Mouse (Mus musculus) gastrocnemius, adult 8-10 months (tissue): ENCODE results near the gene Ppip5k2. TPM values are rescaled to one million over a fixed set of nuclear protein-coding genes. Genes with fewer than 3 reads are reported as not detected.

ENCODE experiments used
- DNase-seq, 2 experiments: peaks; one replicate each; pipeline ENCODE4 v3.0.0; 2022; ENCODE audit warnings: low spot score in 2 of 2
- total RNA-seq, 4 experiments: library from RNA; stranded (reverse); gene quantifications; 2 replicates each; pipeline ENCODE4 v1.2.4; 2022

Ppip5k2 gene
- total RNA-seq, 4 experiments from 2014 or later, result 1.1 to 2.2 (median 2.1) TPM

DNA sequence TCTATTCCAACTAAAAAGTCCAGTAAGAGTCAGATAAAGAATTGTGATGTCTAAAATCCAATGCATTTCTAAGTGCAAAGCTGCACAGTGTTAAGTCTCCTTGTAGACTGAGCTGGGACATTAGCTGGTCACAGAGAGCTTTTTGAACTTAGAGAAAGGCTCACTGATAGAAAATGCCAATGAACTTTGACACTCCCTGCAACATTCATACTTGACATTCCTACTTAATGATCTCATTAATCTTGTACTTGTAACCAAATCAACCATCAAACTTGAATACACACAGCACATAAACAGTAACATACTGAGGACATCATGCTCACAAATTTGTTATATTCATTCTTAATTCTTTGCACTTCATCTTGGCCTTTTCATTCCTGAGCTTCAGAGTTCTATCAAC is 10.4 kb downstream of the Ppip5k2 start:
- DNase-seq, result no peak

DNA sequence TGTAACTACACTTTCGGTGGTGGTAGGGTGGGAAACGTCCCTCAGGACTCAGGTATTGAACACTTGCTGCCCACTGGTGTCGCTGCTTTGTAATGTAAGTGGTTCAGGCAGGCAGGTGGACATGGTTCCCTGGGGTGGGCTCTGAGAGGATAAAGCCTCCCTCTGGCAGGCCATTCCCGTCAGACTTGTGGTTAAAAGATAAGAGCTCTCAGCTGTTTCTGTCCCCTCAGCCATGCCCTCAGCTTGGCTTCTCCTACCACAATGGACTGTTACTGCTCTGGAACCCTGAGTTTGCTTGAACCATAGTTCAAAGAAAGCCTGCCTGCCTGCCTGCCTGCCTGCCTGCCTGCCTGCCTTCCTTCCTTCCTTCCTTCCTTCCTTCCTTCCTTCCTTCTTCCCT is 15.8 kb downstream of the Ppip5k2 start:
- DNase-seq, result no peak

DNA sequence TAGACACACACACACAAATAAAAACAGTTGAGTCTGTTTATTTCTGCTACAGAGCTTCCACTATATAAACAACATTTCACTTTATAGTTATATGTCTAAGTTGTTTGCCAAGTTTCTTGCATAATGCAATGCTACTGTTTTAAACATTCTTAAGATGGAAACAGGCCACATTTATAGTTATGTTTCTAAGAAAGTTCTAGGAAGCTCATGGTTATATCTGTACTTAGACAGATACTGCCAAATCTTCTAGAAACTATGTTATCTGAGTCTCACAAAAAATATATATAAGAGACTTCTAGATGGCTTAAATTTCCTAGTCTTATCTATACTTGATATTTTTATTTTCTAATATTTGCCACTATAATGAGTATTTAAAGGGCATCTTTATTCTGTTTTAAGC is 17.0 kb downstream of the Ppip5k2 start:
- no peak for DNase-seq

DNA sequence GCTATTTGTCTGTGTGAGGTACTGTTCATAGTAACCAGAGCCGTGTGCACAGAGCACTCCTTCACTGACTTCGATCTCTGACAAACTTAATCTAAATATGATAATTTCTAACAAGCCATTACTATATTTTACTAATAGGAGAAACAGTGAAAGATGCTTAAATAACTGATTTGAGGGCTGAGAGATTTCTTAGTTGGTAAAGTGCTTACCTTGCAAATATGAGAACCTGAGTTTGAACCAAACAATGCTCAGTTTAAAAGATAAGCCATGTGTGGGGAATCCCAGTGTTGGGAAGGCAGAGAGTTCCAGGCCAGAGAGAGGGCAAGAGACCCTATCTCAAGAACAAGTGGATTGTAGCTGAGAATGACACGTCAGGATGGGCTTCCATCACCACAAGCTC is 22.0 kb downstream of the Ppip5k2 start:
- no peak for DNase-seq

DNA sequence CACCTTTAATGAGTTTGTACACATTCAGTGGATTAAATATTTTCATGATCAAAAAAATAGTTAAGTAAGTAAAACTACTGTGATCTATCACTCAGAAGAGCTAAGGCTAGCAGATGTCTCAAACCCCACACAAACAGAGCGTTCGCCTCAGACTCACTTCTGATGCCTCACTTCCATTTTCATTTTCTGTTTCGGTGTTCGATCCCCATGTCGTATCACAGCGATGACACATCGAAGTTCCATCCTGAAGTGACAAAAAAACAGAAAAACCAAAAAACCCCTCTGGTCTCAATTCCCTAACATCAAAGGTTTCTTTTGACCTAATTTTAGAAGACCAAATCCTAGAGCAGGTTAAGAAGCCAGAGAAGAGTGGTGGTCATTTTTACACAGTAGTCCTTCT is 23.9 kb downstream of the Ppip5k2 start:
- no peak for DNase-seq

DNA sequence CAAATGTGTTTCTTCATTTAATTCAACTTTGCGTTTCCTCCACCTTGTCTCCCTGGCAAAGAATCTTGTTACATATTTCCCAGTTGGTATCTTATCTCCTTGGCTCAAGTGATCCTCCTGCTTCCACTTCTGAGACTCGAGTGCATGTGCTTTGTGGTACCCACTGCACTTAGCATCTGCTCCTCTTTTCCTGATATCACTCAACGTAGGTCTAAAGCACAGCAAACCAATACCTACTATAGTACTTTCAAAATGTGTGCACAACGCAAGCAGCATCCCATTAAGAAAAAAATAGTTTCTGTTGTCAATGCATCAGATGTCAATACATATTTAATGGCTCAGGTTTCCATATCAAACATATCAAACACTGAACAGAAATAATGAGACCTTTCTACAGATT is 24.5 kb downstream of the Ppip5k2 start:
- no peak for DNase-seq

DNA sequence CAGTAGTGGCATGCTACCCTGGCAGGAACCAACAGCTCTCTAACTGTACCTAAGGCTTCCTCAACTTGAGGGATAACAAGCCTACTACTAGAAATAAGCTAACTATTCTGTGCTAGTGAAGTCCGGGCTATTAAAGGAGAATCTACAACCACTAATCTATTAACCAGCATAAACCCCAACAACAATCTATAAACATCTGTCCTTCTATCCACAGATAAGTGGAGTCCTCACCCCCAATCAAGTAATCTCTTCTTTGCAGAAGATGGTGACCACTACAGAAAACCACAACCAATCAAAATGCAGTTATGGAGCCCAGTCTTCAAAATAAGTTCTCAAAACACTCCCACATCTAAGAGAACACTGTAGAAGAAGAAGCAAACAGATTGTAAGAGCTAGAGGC is 27.1 kb downstream of the Ppip5k2 start:
- DNase-seq, result no peak

DNA sequence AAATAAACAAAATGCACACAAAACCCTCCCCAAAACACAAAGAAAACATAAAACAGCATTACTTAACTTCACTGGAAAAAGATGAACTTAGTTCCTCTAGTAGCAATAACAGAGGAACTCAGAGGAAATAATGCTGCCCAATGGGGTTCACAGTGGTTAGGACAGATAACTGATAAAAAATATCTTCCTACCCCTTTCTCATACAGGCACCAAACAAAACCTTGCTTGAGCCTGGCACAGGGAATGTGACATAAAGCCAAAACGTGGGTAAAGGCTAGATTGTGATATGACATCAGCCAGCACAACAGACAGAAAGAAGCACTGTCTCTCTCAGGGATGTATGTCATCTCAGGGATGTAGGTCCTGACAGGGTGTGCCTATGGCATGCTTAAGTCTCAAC is 40.9 kb downstream of the Ppip5k2 start:
- no peak for DNase-seq

DNA sequence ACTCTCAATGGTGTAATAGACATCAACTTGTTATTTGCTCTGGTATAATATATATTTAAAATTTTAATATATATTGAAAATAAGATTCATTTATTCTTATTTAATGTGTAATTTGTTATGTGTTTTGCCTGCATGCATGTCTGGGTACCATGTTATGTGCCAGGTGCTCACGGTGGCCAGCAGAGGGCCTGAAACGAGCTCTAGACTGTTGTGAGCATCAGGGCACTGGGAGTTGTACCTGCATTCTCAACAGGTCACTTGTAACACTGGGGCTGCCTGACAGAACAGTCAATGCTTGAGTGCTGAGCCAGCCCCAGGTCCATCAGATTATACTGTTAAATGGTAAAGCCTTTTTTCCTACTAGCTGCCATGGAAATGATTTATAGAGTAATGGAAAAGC is 43.5 kb downstream of the Ppip5k2 start:
- DNase-seq, result no peak

DNA sequence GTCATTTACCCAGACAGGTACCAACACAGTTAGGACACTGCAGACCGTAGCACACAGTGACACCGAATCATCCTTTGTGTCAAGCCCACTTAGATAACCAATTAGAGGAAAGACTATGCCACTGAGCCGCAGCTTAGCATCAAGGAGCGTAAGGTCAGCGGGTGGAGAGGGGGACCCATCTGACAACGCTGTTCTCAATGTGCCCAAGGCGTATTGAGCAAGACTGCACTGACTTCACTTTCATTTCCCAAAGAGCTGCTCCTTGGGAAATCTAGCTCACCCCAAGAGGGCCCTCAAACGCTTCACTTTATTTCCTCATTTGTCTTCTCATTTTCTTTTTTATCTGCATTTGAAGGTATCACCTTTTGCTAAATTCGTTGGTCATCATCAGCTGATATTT is 51.8 kb downstream of the Ppip5k2 start:
- DNase-seq, result no peak

DNA sequence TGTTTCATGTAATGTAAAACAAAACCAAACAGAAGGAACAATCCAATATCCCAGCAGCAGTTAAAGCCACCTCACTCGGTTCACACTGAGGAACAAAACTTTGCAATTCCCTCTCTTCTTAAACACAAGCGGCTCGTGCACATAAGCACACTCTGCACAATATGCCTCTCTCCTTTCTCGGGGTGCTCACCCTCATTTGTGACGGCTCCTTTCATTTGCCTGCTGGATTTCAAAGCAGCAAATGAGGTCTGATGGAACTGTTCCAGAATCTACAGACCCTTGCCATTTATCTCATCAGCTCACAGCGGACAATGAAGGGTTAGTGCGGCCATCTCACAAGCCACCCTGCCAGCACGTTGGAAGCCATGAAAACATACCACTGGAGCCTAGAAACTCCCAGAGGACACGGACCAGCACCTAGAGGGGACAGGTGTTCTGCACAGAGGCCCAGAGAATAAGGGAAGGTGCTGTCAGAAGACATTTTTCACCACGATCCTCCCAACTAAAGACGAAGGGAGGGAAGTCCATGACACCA is 55.8 kb downstream of the Ppip5k2 start:
- no peak for DNase-seq

DNA sequence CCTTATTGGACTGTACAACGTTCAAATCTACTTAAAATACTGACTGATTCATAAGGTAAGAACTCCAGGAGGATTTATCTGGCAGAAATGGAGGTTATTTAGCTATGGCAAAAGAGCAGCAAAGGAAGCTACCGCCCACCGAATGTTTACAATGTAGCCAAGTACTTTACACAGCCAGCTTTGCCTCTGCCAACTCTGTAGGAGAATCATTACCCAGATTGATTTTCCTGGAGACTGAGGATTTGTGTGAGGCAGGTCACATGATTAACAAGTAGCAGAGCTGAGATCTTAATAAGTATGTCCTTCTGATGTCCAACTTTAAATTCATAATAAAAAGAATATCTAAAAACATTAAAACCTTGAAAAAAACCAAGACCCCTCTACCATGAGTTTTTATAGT is 59.7 kb downstream of the Ppip5k2 start:
- no peak for DNase-seq

DNA sequence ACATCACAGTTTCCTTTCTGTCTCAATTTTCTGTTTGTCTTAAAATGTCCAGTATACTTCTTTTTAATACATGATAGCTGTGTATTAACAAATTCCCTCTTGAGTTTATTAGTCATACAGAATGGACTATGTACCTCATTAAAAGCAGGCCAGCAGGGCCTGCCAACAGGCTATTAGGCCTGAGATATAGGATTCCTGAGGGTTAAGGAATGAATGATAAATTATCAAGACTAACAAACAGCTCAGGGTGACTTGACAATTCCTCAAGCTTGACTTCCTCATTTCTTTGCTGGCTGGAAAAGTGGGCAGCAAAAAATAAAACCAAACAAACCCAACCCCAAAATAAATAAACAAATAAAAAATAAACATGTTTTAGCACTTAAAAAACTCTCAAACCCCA is 64.8 kb downstream of the Ppip5k2 start:
- DNase-seq, result no peak

DNA sequence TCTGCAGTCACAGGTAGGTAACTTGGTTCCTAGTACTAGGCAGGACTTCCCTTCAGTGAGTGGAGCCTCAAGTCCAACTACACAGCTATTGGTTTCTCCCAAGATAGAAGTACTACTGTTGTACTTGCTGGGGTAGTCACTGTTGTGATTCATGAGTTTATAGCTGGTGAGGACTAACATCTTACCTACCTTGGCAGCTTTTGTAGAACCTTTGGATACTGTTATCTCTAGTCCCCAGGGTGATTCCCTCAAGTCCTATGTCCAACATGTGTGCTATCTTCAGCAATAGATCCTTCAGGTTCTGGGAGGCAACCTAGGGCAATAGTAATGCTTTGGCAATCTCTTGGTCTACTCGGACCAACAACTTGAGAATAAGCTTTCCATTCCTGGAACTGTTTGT is 65.6 kb downstream of the Ppip5k2 start:
- no peak for DNase-seq

DNA sequence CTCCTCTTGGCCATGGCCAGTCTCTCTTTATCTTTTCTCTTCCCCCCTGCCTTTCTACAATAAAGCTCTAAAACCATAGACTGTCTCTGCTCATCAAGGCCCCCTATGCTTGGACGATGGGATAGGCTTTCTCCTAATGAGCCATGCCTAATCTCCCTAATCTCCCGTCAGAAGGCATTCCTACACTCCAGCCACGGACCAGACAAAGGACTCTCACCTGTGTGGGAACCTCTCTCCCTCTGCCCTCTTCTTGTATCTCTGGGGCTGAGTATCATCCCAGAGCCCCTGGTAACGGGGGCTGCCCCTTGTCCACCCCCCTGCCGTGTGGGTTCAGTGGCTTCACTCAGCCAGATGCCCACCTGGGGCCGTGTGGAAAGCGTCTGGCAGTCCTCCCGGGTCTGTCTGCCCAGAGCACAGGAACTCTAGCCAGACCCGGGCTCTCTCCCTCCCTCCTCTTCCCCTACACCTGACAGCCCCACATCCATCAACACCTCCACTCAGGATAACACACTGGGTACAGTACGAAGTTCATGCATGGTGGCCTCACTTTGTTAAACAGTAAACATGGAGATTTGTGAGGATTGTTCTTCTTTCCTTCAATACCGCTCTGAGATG is 71.1 kb downstream of the Ppip5k2 start:
- DNase-seq, result no peak

DNA sequence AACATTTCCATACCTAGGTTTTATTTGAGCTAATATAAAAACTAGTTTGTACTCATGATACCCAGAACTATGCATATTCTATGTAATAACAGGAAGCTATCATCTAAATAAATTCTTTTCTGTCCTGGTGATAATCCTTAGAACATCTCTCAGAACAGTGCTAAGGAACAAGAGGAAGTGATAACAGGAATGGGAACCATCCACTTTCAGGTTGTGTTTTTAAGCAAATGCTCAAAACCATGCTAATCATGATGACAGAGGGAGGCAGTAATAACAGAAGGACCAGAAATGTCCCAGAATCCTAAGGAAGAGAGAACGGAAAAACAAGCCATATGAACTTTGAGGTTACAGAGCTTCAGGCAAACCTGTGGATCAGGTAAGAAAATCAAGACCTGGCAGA is 72.9 kb downstream of the Ppip5k2 start:
- no peak for DNase-seq

DNA sequence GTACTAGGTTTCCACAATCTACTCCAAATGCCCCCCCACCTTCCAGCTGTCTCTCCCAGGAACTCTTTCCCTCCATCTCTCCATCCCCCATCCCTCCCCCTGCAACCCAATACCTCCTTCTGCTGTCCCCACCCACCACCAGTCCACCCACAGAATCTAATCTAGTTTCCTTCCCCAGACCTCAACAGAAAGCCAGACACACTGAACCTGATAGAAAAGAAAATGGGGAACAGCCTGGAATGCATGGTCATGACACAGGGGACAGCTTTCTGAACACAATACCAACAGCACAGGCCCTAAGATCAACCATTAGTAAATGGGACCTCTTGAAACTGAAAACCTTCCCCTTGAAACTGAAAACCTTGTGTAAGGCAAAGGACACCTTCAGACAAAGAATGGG is 76.4 kb downstream of the Ppip5k2 start:
- no peak for DNase-seq

DNA sequence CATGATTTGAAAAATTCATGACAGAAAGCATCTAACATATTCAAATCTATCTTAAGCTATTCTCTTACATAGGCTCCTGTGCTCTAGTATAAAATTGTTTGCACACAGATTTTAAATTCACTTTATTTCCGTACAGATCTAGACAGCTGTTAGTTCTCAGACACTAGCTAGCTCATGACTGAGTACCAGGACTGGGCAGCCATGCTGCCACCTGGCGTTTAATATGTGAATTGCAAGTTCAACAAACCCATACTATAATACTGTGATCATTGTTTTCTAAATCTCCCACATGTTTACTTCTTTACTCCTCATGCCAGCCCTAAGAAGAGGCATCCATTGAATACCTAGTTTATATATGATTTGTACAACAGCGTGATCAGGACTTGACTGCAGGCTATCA is 81.5 kb downstream of the Ppip5k2 start:
- no peak for DNase-seq

DNA sequence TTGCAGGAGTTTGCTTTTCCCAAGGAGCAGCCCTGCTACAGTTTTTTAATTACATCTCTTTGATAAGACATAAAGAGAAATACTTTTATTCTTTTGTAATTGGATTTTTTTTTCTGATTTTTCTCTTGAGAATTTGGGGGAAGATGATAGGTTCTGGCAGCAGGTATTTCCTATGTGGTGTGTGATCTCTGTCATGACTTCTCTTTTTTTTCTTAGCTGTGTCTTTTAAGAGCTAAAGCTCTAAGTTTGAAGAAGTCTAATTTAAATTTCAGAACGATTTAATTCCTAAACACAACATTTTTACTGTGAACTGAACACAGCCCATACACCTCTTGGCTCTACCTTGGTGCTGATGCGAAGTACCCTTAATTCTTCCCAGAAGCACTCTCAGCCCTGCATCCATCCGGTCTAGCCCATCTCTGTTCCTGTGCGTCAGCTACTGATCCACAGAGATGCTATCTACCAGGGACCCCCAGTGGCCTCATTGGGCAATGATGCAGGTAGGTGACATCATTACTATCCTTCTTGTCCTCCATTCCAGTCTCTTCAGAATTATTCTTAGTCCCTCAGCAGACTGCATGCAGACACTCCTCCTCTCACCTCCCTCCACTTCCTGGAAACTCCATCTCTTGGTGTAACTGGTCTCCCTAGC is 93.6 kb downstream of the Ppip5k2 start:
- DNase-seq, result no peak

DNA sequence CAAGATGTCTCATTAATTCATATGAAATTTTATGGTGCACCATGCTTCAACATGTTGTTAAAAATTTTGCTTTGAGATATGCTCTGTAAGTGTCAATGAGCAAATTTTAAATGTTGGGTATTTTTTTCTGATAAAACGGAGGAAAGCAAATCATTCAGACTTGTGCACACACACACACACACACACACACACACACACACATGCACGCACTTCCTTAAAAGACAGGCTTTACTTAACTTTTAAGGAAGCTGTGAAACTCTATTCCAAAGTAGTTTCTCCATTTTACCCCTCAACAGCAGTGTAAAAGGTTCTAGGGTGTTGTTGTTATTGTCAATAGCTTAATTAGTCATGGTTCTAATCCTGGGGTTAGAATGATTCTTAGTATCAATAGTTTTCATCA is 94.1 kb downstream of the Ppip5k2 start:
- DNase-seq, result no peak

DNA sequence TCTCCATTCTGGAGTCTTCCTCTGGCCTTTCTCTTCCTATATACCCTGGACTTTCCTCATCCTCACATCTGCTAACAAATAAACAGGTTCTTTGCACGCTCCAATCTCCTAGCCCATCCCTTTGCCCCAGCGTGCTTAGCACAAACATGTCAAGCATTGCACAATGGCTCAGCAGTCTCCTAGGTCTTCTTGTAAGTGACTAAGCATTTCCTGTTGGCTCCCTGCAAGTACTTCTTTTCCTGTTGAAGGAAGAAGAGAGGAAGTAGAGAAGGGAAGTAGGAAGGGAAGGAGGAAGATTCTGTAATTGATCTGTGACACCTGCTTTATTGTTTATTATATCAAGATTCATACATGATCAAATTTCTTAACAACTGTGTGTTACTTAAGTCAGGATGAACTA is 97.4 kb downstream of the Ppip5k2 start:
- no peak for DNase-seq

DNA sequence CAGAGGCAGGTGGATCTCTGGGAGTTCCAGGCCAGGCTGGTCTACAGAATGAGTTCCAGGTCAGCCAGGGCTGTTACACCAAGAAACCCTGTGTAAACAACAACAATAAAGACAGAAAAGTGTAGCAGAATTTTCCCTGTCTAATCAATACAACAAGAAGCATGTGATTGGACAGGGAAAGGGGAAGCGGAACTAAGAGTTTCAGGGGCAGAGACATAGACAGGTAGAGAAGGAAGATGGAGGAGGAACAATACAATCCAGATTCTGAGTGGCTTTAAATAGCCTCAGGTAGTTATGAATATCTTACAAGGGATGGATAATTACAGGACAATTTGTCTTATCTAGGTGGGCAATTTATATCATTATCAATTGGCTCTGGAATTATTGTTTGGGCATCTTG is 102.9 kb downstream of the Ppip5k2 start:
- DNase-seq, result no peak

DNA sequence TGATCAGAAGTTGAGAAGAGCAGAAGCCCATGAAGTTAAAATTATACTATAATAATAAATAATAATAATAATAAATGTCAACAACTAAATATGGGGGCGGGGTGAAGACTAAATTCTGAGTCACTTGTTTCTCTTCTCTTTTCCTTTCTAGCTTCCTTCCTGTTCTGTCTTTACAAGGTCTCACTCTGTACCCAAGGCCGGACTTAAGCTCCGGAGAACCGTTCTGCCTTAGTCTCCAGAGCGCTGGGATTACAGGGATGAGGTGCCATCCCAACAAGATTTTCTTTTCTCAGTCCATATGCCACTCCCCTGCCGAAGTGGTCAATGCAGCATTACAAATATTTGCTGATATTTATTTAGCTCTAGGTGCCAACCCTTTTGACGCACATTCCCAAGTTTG is 107.9 kb downstream of the Ppip5k2 start:
- no peak for DNase-seq
